Mouse (Mus musculus): ENCODE results near the gene Sez6l. TPM values are rescaled to one million over a fixed set of nuclear protein-coding genes. Genes with fewer than 3 reads are reported as not detected.
A peak's percentile ranks its signal among the peaks of the same experiment; 100 is the strongest.
"Not testable (repeated sequence)": the region's sequence is repeated elsewhere in the genome, so short reads cannot be mapped to it uniquely, and the experiment has no call there.

Gene Sez6l
- polyA plus RNA-seq, 3 experiments from 2014 or later: 0.08 TPM; not detected in 2

- peak; percentile 62 for ATAC-seq
Observed at GRCm38 (mm10) chr5:112431120-112431775, 145.7 kb downstream of the Sez6l start.

- ATAC-seq: peak; percentile 56
Observed at GRCm38 (mm10) chr5:112428944-112429343, 148.0 kb downstream of the Sez6l start.

- no peak for ATAC-seq
Observed at GRCm38 (mm10) chr5:112427283-112427682, 149.7 kb downstream of the Sez6l start.

- ATAC-seq: no peak
Observed at GRCm38 (mm10) chr5:112426635-112427034, 150.3 kb downstream of the Sez6l start.

GRCm38 (mm10) chr5:112419535-112419934 is 157.4 kb downstream of the Sez6l start:
- no peak for ATAC-seq

- ATAC-seq: no peak
Observed at GRCm38 (mm10) chr5:112418023-112418422, 159.0 kb downstream of the Sez6l start.

- no peak for ATAC-seq
Observed at GRCm38 (mm10) chr5:112416673-112417072, 160.3 kb downstream of the Sez6l start.

- not testable (repeated sequence) for ATAC-seq
Observed at GRCm38 (mm10) chr5:112412781-112413180, 164.2 kb downstream of the Sez6l start.

- no peak for ATAC-seq
Observed at GRCm38 (mm10) chr5:112411514-112412335, 165.3 kb downstream of the Sez6l start.

GRCm38 (mm10) chr5:112411072-112411471 is 165.9 kb downstream of the Sez6l start:
- ATAC-seq: no peak

GRCm38 (mm10) chr5:112409274-112409673 is 167.7 kb downstream of the Sez6l start:
- ATAC-seq: no peak

- no peak for ATAC-seq
Observed at GRCm38 (mm10) chr5:112406017-112406416, 171.0 kb downstream of the Sez6l start.

GRCm38 (mm10) chr5:112402437-112402836 is 174.5 kb downstream of the Sez6l start:
- no peak for ATAC-seq

GRCm38 (mm10) chr5:112399284-112399683 is 177.7 kb downstream of the Sez6l start:
- no peak for ATAC-seq

- ATAC-seq: no peak
Observed at GRCm38 (mm10) chr5:112396066-112396465, 180.9 kb downstream of the Sez6l start.

- ATAC-seq: no peak
Observed at GRCm38 (mm10) chr5:112394779-112395443, 182.1 kb downstream of the Sez6l start, which contains the start of gene Asphd2. Asphd2 (minus strand) TSS chr5:112394866.

GRCm38 (mm10) chr5:112394415-112394763 is 182.6 kb downstream of the Sez6l start:
- ATAC-seq: no peak

- no peak for ATAC-seq
Observed at GRCm38 (mm10) chr5:112393741-112394414, 183.1 kb downstream of the Sez6l start.

GRCm38 (mm10) chr5:112391676-112392323 is 185.2 kb downstream of the Sez6l start:
- no peak for ATAC-seq

GRCm38 (mm10) chr5:112391002-112391401 is 186.0 kb downstream of the Sez6l start:
- ATAC-seq: no peak

GRCm38 (mm10) chr5:112389352-112389751 is 187.6 kb downstream of the Sez6l start:
- no peak for ATAC-seq

GRCm38 (mm10) chr5:112385973-112386372 is 191.0 kb downstream of the Sez6l start:
- no peak for ATAC-seq

Data from inflammation-experienced regulatory T-cells, adult 6 months (primary cell).